Mouse (Mus musculus): Measurements from ENCODE around the gene Disp3. TPM values are rescaled to one million over a fixed set of nuclear protein-coding genes. Genes with fewer than 3 reads are reported as not detected.

The Disp3 gene
- polyA plus RNA-seq (2014; fragmentation: Nextera tagmentation; extraction: Ambion mirVana) = 0.12 and 0.24 TPM in 2 replicates

DNA sequence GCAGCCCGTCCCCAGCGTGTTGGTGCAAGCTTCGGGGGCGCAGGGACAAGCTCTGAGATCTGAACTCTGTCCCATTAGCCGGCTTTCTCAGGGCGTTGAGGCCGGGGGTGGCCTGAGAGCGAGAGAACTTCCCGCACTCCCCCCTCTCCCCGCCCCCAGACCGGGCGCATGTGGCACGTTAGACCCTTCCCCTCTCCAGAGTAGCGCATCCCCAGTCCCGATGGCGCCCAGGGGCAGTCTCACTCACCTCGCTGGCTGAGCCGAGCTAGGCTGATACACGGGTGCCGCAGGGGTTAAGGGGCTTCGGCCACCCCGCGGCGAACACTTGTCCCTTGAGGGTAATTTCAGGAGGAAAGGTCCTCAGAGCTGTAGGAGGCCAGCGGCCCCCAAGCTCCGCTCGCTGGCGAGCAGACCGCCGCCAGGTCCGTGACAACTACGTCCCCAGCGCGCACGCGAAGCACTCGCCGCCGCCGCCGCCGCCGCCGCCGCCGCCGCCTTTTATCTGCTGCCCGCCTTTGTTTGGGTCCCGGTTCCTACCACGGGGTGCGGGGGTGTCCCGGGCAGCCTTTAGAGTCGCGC is at the start of gene Disp3:
Gene Disp3, minus strand, starts transcription at position 490 of the 579 bp plus-strand sequence.
- Histone ChIP-seq H3K27me3 (ENCODE audit: control insufficient read depth, insufficient read depth, low read length) (peaks cover 27% of the 10 kb centered on the region), H3K4me2 (replicated peaks; ENCODE audit: low read depth, low read length) (peak within 1 kb of the TSS; percentile 49), H3K36me3 (ENCODE audit: control insufficient read depth, insufficient read depth, low read length) (no peaks in the 10 kb centered on the region), H3K9ac (replicated peaks; ENCODE audit: low read depth, low read length) (no peak within 1 kb of the TSS), H3K27ac (ENCODE audit: low read length) (no peak within 1 kb of the TSS), H3K4me3 (ENCODE audit: low read depth, low read length) (peak within 1 kb of the TSS; percentile 32), H3K4me1 (ENCODE audit: control insufficient read depth, insufficient read depth, low read length) (0 out of 2 replicates have a peak, but pooled peaks cover 2% of the 10 kb centered on the region), H3K9me3 (ENCODE audit: control insufficient read depth, low read depth, low read length) (no peaks in the 10 kb centered on the region)
- WGBS = 1% methylated on average over 52 of the region's 54 CpGs
- ATAC-seq (ENCODE audit: insufficient number of reproducible peaks, insufficient read depth, low FRiP score, low read depth) = no peak

DNA sequence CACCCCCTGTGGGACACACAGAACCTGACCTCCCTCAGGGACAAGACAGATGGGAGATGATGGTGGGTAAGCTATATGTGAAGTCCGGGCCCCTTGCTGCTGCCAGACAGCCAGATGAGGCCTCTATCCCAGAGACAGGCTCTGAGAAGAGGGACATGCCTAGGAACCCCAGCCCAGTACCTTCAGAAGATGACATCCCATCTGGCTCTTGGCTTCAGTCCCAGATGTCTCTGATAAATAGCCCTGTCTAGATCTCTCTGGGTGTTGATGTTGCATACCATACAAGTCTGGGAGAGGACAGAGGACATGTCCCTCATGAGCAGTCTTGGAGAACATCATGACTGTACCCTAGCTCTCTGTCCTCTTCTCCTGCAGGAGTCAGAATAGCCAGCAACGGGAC is 42.5 kb upstream of the Disp3 start:
- H3K9ac ChIP-seq (replicated peaks; ENCODE audit: low read depth, low read length) = no peak overlapping the region
- ATAC-seq (ENCODE audit: insufficient number of reproducible peaks, insufficient read depth, low FRiP score, low read depth) = no peak
- no peaks in the 10 kb centered on the region for H3K36me3 ChIP-seq (ENCODE audit: control insufficient read depth, insufficient read depth, low read length)
- 0 out of 2 replicates have a peak, but pooled peaks cover 10% of the 10 kb centered on the region for H3K4me1 ChIP-seq (ENCODE audit: control insufficient read depth, insufficient read depth, low read length)
- no peak overlapping the region for H3K4me3 ChIP-seq (ENCODE audit: low read depth, low read length)
- H3K27ac ChIP-seq (ENCODE audit: low read length) = no peak overlapping the region
- no peaks in the 10 kb centered on the region for H3K27me3 ChIP-seq (ENCODE audit: control insufficient read depth, insufficient read depth, low read length)
- 74% methylated on average over 2 of the region's 2 CpGs for WGBS
- H3K4me2 ChIP-seq (replicated peaks; ENCODE audit: low read depth, low read length) = no peak overlapping the region
- H3K9me3 ChIP-seq (ENCODE audit: control insufficient read depth, low read depth, low read length) = no peaks in the 10 kb centered on the region

DNA sequence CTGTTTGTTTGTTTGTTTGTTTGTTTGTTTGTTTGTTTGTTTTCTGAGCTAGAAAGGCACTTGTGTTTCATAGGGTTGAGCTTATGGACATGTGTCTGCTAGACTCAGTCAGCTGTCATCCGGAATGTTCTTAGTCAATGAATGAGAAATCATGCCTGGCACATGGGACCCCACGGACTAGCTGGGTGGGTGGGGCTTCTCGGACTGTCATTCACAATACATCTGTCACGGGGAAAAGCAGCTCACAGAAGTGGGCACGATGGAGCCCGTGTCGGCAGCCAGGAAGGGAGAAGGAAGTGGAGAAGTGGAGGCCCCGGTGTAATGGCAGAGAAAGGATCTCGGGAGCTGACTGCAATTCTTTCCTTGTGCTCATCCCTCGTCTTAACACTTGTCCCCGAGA is 41.7 kb upstream of the Disp3 start:
- H3K4me3 ChIP-seq (ENCODE audit: low read depth, low read length) = no peak overlapping the region
- H3K9me3 ChIP-seq (ENCODE audit: control insufficient read depth, low read depth, low read length) = no peaks in the 10 kb centered on the region
- no peaks in the 10 kb centered on the region for H3K27me3 ChIP-seq (ENCODE audit: control insufficient read depth, insufficient read depth, low read length)
- no peak overlapping the region for H3K27ac ChIP-seq (ENCODE audit: low read length)
- H3K9ac ChIP-seq (replicated peaks; ENCODE audit: low read depth, low read length) = no peak overlapping the region
- no peaks in the 10 kb centered on the region for H3K36me3 ChIP-seq (ENCODE audit: control insufficient read depth, insufficient read depth, low read length)
- no peak for ATAC-seq (ENCODE audit: insufficient number of reproducible peaks, insufficient read depth, low FRiP score, low read depth)
- 0 out of 2 replicates have a peak, but pooled peaks cover 10% of the 10 kb centered on the region for H3K4me1 ChIP-seq (ENCODE audit: control insufficient read depth, insufficient read depth, low read length)
- WGBS = 51% methylated on average over 11 of the region's 11 CpGs
- H3K4me2 ChIP-seq (replicated peaks; ENCODE audit: low read depth, low read length) = no peak overlapping the region

DNA sequence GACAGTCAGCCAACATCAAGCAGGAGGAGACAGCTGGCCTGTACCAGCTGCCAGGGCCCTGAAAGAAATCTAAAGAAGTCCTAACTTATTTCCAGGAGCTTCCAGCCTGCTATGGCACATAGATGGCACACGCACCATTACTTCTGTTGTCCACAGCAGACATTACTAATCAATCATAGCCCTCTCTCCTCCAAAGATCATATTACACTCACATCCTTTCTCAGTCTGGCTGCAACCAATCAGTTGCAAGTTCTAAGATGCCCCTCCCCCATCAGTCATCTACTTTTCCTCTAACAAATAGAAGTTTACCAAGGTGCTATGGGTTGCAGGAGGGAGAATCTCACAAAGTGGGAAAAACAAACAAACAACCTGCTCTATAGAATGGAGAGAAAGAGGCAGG is 40.5 kb upstream of the Disp3 start:
- 0 out of 2 replicates have a peak, but pooled peaks cover 10% of the 10 kb centered on the region for H3K4me1 ChIP-seq (ENCODE audit: control insufficient read depth, insufficient read depth, low read length)
- H3K36me3 ChIP-seq (ENCODE audit: control insufficient read depth, insufficient read depth, low read length) = no peaks in the 10 kb centered on the region
- no peak for ATAC-seq (ENCODE audit: insufficient number of reproducible peaks, insufficient read depth, low FRiP score, low read depth)
- H3K27me3 ChIP-seq (ENCODE audit: control insufficient read depth, insufficient read depth, low read length) = no peaks in the 10 kb centered on the region
- H3K4me3 ChIP-seq (ENCODE audit: low read depth, low read length) = no peak overlapping the region
- H3K4me2 ChIP-seq (replicated peaks; ENCODE audit: low read depth, low read length) = no peak overlapping the region
- whole genome bisulfite sequencing = 73% methylated on average over 1 of the region's 1 CpGs
- no peaks in the 10 kb centered on the region for H3K9me3 ChIP-seq (ENCODE audit: control insufficient read depth, low read depth, low read length)
- no peak overlapping the region for H3K9ac ChIP-seq (replicated peaks; ENCODE audit: low read depth, low read length)
- H3K27ac ChIP-seq (ENCODE audit: low read length) = no peak overlapping the region

DNA sequence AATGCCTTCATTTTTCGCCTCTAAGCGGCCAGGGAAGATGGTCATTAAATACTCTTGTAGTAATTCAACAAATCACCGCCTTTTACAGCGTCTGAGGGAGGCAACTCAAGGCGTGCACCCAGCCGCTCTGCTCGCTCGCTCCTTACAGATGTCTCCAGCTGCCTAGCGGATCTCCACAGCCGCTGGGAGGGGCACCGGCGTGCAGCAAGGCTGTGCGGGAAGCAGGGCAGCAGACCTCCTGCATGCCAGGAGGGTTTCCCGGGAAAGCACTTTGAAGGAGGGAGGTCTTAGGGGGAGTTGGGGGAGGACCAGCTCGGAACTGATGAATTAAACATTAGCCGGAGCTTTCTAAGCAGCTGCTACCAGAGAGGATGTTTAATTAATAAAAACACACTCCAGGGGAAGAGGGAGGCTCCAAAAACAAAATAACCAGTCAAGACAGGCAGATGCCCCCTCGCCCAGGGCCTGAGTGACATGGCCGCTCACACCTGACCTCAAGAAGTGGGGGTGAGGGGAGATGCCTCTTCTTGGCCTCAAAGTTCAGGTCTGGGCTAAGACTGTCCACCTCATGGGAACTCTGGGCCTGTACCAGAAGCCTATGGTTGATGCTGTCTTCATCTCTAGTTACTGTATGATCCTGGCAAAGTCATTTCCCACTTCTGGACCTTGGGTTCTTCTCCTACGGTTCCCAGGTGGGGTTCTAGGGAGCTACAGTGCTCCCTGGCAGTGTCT is 39.7 kb upstream of the Disp3 start:
- H3K27ac ChIP-seq (ENCODE audit: low read length) = peak overlapping the region; percentile 27; the same call in 1 of the 2 replicates
- H3K9me3 ChIP-seq (ENCODE audit: control insufficient read depth, low read depth, low read length) = no peaks in the 10 kb centered on the region
- H3K4me2 ChIP-seq (replicated peaks; ENCODE audit: low read depth, low read length) = 0 out of 2 replicates have a peak overlapping the region, but pooled peaks have one; percentile 3
- no peak overlapping the region for H3K4me3 ChIP-seq (ENCODE audit: low read depth, low read length)
- 9% methylated on average over 19 of the region's 19 CpGs for WGBS
- H3K4me1 ChIP-seq (ENCODE audit: control insufficient read depth, insufficient read depth, low read length) = 0 out of 2 replicates have a peak, but pooled peaks cover 10% of the 10 kb centered on the region
- H3K27me3 ChIP-seq (ENCODE audit: control insufficient read depth, insufficient read depth, low read length) = no peaks in the 10 kb centered on the region
- H3K36me3 ChIP-seq (ENCODE audit: control insufficient read depth, insufficient read depth, low read length) = no peaks in the 10 kb centered on the region
- no peak; the same call in 1 of the 2 replicates for ATAC-seq (ENCODE audit: insufficient number of reproducible peaks, insufficient read depth, low FRiP score, low read depth)
- H3K9ac ChIP-seq (replicated peaks; ENCODE audit: low read depth, low read length) = no peak overlapping the region

- H3K36me3 ChIP-seq (ENCODE audit: control insufficient read depth, insufficient read depth, low read length) = no peaks in the 10 kb centered on the region
- no peaks in the 10 kb centered on the region for H3K27me3 ChIP-seq (ENCODE audit: control insufficient read depth, insufficient read depth, low read length)
- H3K4me3 ChIP-seq (ENCODE audit: low read depth, low read length) = no peak overlapping the region
- no peak overlapping the region for H3K27ac ChIP-seq (ENCODE audit: low read length)
- ATAC-seq (ENCODE audit: insufficient number of reproducible peaks, insufficient read depth, low FRiP score, low read depth) = no peak
- no peak overlapping the region for H3K9ac ChIP-seq (replicated peaks; ENCODE audit: low read depth, low read length)
- 54% methylated on average over 8 of the region's 8 CpGs for WGBS
- no peaks in the 10 kb centered on the region for H3K9me3 ChIP-seq (ENCODE audit: control insufficient read depth, low read depth, low read length)
- H3K4me1 ChIP-seq (ENCODE audit: control insufficient read depth, insufficient read depth, low read length) = 0 out of 2 replicates have a peak, but pooled peaks cover 10% of the 10 kb centered on the region
- H3K4me2 ChIP-seq (replicated peaks; ENCODE audit: low read depth, low read length) = no peak overlapping the region
These were observed 39.0 kb upstream of the Disp3 start for GRCm38 (mm10) chr4:148326791-148327190.

DNA sequence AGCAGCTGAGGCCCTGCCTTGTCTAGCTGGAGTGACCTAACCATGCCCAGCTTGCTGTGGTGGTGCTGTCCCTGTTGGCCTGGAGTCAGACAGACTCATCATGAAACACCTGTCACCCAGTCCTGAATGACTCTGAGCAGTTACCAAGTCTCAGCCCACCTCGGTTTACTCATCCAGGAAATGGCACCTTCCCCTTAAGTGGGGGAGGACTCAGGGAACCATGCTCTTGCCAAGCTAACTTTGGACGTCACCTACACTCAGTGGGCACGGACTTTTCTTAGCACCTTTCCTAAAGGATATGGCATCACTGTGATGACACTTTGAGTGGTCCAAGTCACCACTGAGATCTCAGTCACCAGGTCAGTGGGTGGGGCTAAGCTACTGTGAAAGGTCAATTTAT is 38.2 kb upstream of the Disp3 start:
- 81% methylated on average over 3 of the region's 3 CpGs for WGBS

GRCm38 (mm10) chr4:148325057-148325456 is 37.3 kb upstream of the Disp3 start:
- Histone ChIP-seq H3K4me3 (ENCODE audit: low read depth, low read length) (no peak overlapping the region), H3K27me3 (ENCODE audit: control insufficient read depth, insufficient read depth, low read length) (no peaks in the 10 kb centered on the region), H3K4me2 (replicated peaks; ENCODE audit: low read depth, low read length) (no peak overlapping the region), H3K36me3 (ENCODE audit: control insufficient read depth, insufficient read depth, low read length) (no peaks in the 10 kb centered on the region), H3K27ac (ENCODE audit: low read length) (no peak overlapping the region), H3K9me3 (ENCODE audit: control insufficient read depth, low read depth, low read length) (no peaks in the 10 kb centered on the region), H3K9ac (replicated peaks; ENCODE audit: low read depth, low read length) (no peak overlapping the region), H3K4me1 (ENCODE audit: control insufficient read depth, insufficient read depth, low read length) (0 out of 2 replicates have a peak, but pooled peaks cover 10% of the 10 kb centered on the region)
- 24% methylated on average over 2 of the region's 2 CpGs for WGBS
- no peak for ATAC-seq (ENCODE audit: insufficient number of reproducible peaks, insufficient read depth, low FRiP score, low read depth)

More for the DNA sequence above, 38.2 kb upstream of the Disp3 start:
- no peak overlapping the region for H3K27ac ChIP-seq (ENCODE audit: low read length)
- no peaks in the 10 kb centered on the region for H3K9me3 ChIP-seq (ENCODE audit: control insufficient read depth, low read depth, low read length)
- H3K4me1 ChIP-seq (ENCODE audit: control insufficient read depth, insufficient read depth, low read length) = 0 out of 2 replicates have a peak, but pooled peaks cover 10% of the 10 kb centered on the region
- no peak for ATAC-seq (ENCODE audit: insufficient number of reproducible peaks, insufficient read depth, low FRiP score, low read depth)
- no peak overlapping the region for H3K4me3 ChIP-seq (ENCODE audit: low read depth, low read length)
- no peaks in the 10 kb centered on the region for H3K27me3 ChIP-seq (ENCODE audit: control insufficient read depth, insufficient read depth, low read length)
- no peaks in the 10 kb centered on the region for H3K36me3 ChIP-seq (ENCODE audit: control insufficient read depth, insufficient read depth, low read length)
- H3K9ac ChIP-seq (replicated peaks; ENCODE audit: low read depth, low read length) = no peak overlapping the region
- no peak overlapping the region for H3K4me2 ChIP-seq (replicated peaks; ENCODE audit: low read depth, low read length)
